Mouse (Mus musculus): ENCODE results near the gene Fnbp1l. TPM values are rescaled to one million over a fixed set of nuclear protein-coding genes. Genes with fewer than 3 reads are reported as not detected.

Gene Fnbp1l
- polyA plus RNA-seq, 1 experiment = 119 TPM

- TF ChIP-seq EP300 (IDR thresholded peaks at IDR 0.05; ENCODE audit: insufficient read depth, low read depth, low read length) (no peak), CTCF (IDR thresholded peaks at IDR 0.05; ENCODE audit: low read depth, low read length) (no peak), POLR2A (IDR thresholded peaks at IDR 0.05; ENCODE audit: insufficient read depth, low read length) (no peak)
- no peaks in the 10 kb centered on the region for H3K27me3 ChIP-seq (ENCODE audit: control insufficient read depth, insufficient read depth, low read length, poor library complexity, severe bottlenecking)
- H3K9me3 ChIP-seq (replicated peaks; ENCODE audit: control insufficient read depth, insufficient read depth, low read length, poor library complexity, severe bottlenecking) = no peaks in the 10 kb centered on the region
- H3K9ac ChIP-seq (ENCODE audit: low read depth, poor library complexity, severe bottlenecking) = no peak overlapping the region
- no peaks in the 10 kb centered on the region; the same call in 1 of the 2 replicates for H3K36me3 ChIP-seq (ENCODE audit: control insufficient read depth, insufficient read depth, low read length, poor library complexity, severe bottlenecking)
- no peak overlapping the region for H3K4me3 ChIP-seq (ENCODE audit: low read depth, low read length)
- H3K27ac ChIP-seq (ENCODE audit: insufficient read depth, low read length) = no peak overlapping the region
- no peaks in the 10 kb centered on the region for H3K4me1 ChIP-seq (ENCODE audit: control insufficient read depth, insufficient read depth, low read length)
Measured at GRCm38 (mm10) chr3:122573426-122574286, 45.9 kb downstream of the Fnbp1l start.

GRCm38 (mm10) chr3:122566549-122566948 lies 53.0 kb downstream of the Fnbp1l start:
- Histone ChIP-seq H3K27me3 (ENCODE audit: control insufficient read depth, insufficient read depth, low read length, poor library complexity, severe bottlenecking) (no peaks in the 10 kb centered on the region), H3K4me3 (ENCODE audit: low read depth, low read length) (no peak overlapping the region), H3K9me3 (replicated peaks; ENCODE audit: control insufficient read depth, insufficient read depth, low read length, poor library complexity, severe bottlenecking) (no peaks in the 10 kb centered on the region), H3K27ac (ENCODE audit: insufficient read depth, low read length) (no peak overlapping the region), H3K36me3 (ENCODE audit: control insufficient read depth, insufficient read depth, low read length, poor library complexity, severe bottlenecking) (peaks cover 2% of the 10 kb centered on the region; the same call in 1 of the 2 replicates), H3K4me1 (ENCODE audit: control insufficient read depth, insufficient read depth, low read length) (peaks cover 3% of the 10 kb centered on the region), H3K9ac (ENCODE audit: low read depth, poor library complexity, severe bottlenecking) (no peak overlapping the region)
- no peak for TF ChIP-seq CTCF (IDR thresholded peaks at IDR 0.05; ENCODE audit: low read depth, low read length)
- TF ChIP-seq POLR2A (IDR thresholded peaks at IDR 0.05; ENCODE audit: insufficient read depth, low read length) = no peak
- no peak for TF ChIP-seq EP300 (IDR thresholded peaks at IDR 0.05; ENCODE audit: insufficient read depth, low read depth, low read length)

GRCm38 (mm10) chr3:122566112-122566511 lies 53.4 kb downstream of the Fnbp1l start:
- no peak overlapping the region for H3K9ac ChIP-seq (ENCODE audit: low read depth, poor library complexity, severe bottlenecking)
- H3K4me3 ChIP-seq (ENCODE audit: low read depth, low read length) = no peak overlapping the region
- H3K27ac ChIP-seq (ENCODE audit: insufficient read depth, low read length) = no peak overlapping the region
- peaks cover 3% of the 10 kb centered on the region for H3K4me1 ChIP-seq (ENCODE audit: control insufficient read depth, insufficient read depth, low read length)
- H3K27me3 ChIP-seq (ENCODE audit: control insufficient read depth, insufficient read depth, low read length, poor library complexity, severe bottlenecking) = no peaks in the 10 kb centered on the region
- no peak for TF ChIP-seq EP300 (IDR thresholded peaks at IDR 0.05; ENCODE audit: insufficient read depth, low read depth, low read length)
- peaks cover 2% of the 10 kb centered on the region; the same call in 1 of the 2 replicates for H3K36me3 ChIP-seq (ENCODE audit: control insufficient read depth, insufficient read depth, low read length, poor library complexity, severe bottlenecking)
- H3K9me3 ChIP-seq (replicated peaks; ENCODE audit: control insufficient read depth, insufficient read depth, low read length, poor library complexity, severe bottlenecking) = no peaks in the 10 kb centered on the region

- H3K36me3 ChIP-seq (ENCODE audit: control insufficient read depth, insufficient read depth, low read length, poor library complexity, severe bottlenecking) = peaks cover 6% of the 10 kb centered on the region; the same call in 1 of the 2 replicates
- no peaks in the 10 kb centered on the region for H3K9me3 ChIP-seq (replicated peaks; ENCODE audit: control insufficient read depth, insufficient read depth, low read length, poor library complexity, severe bottlenecking)
- no peak overlapping the region for H3K27ac ChIP-seq (ENCODE audit: insufficient read depth, low read length)
- no peak overlapping the region for H3K4me3 ChIP-seq (ENCODE audit: low read depth, low read length)
- H3K27me3 ChIP-seq (ENCODE audit: control insufficient read depth, insufficient read depth, low read length, poor library complexity, severe bottlenecking) = no peaks in the 10 kb centered on the region
- H3K9ac ChIP-seq (ENCODE audit: low read depth, poor library complexity, severe bottlenecking) = no peak overlapping the region
- TF ChIP-seq EP300 (IDR thresholded peaks at IDR 0.05; ENCODE audit: insufficient read depth, low read depth, low read length) (peak; percentile 90), POLR2A (IDR thresholded peaks at IDR 0.05; ENCODE audit: insufficient read depth, low read length) (no peak)
- peaks cover 3% of the 10 kb centered on the region for H3K4me1 ChIP-seq (ENCODE audit: control insufficient read depth, insufficient read depth, low read length)
Measured at GRCm38 (mm10) chr3:122565285-122565684, 54.2 kb downstream of the Fnbp1l start.

- Histone ChIP-seq H3K36me3 (ENCODE audit: control insufficient read depth, insufficient read depth, low read length, poor library complexity, severe bottlenecking) (peaks cover 7% of the 10 kb centered on the region), H3K9me3 (replicated peaks; ENCODE audit: control insufficient read depth, insufficient read depth, low read length, poor library complexity, severe bottlenecking) (no peaks in the 10 kb centered on the region), H3K27ac (ENCODE audit: insufficient read depth, low read length) (no peak overlapping the region), H3K9ac (ENCODE audit: low read depth, poor library complexity, severe bottlenecking) (no peak overlapping the region), H3K27me3 (ENCODE audit: control insufficient read depth, insufficient read depth, low read length, poor library complexity, severe bottlenecking) (no peaks in the 10 kb centered on the region), H3K4me3 (ENCODE audit: low read depth, low read length) (no peak overlapping the region), H3K4me1 (ENCODE audit: control insufficient read depth, insufficient read depth, low read length) (no peaks in the 10 kb centered on the region)
- TF ChIP-seq POLR2A (IDR thresholded peaks at IDR 0.05; ENCODE audit: insufficient read depth, low read length) (no peak), CTCF (IDR thresholded peaks at IDR 0.05; ENCODE audit: low read depth, low read length) (no peak), EP300 (IDR thresholded peaks at IDR 0.05; ENCODE audit: insufficient read depth, low read depth, low read length) (no peak)
Measured at GRCm38 (mm10) chr3:122557766-122558165, 61.7 kb downstream of the Fnbp1l start.

GRCm38 (mm10) chr3:122551174-122551573 lies 68.3 kb downstream of the Fnbp1l start:
- H3K27me3 ChIP-seq (ENCODE audit: control insufficient read depth, insufficient read depth, low read length, poor library complexity, severe bottlenecking) = no peaks in the 10 kb centered on the region
- H3K9me3 ChIP-seq (replicated peaks; ENCODE audit: control insufficient read depth, insufficient read depth, low read length, poor library complexity, severe bottlenecking) = no peaks in the 10 kb centered on the region
- H3K27ac ChIP-seq (ENCODE audit: insufficient read depth, low read length) = no peak overlapping the region
- no peaks in the 10 kb centered on the region for H3K4me1 ChIP-seq (ENCODE audit: control insufficient read depth, insufficient read depth, low read length)
- no peak for TF ChIP-seq EP300 (IDR thresholded peaks at IDR 0.05; ENCODE audit: insufficient read depth, low read depth, low read length)
- no peak for TF ChIP-seq POLR2A (IDR thresholded peaks at IDR 0.05; ENCODE audit: insufficient read depth, low read length)
- TF ChIP-seq CTCF (IDR thresholded peaks at IDR 0.05; ENCODE audit: low read depth, low read length) = no peak
- peaks cover 4% of the 10 kb centered on the region for H3K36me3 ChIP-seq (ENCODE audit: control insufficient read depth, insufficient read depth, low read length, poor library complexity, severe bottlenecking)
- H3K4me3 ChIP-seq (ENCODE audit: low read depth, low read length) = no peak overlapping the region
- H3K9ac ChIP-seq (ENCODE audit: low read depth, poor library complexity, severe bottlenecking) = no peak overlapping the region

Measured in ES-Bruce4 (cell line).